Mouse (Mus musculus): ENCODE measurements around the gene Lrig2.

DNA sequence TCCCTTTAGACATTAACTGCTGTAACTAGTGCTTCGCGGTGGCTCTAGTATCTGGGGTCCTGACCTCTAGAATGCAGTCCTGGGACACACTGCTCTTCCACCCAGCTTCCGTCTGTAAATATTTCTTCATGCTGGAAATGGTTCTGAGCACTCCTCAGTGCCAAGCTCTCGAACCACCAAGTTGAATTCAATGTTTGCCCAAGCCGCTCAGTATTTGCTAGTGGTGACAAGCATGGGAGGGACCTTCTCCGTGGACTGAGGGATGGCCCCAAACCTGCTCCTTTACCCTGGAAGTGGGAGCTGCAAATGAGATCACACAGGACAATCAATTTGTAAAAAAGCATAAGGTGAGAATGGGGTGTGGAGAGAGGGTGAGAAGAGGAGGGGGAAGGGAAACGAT lies 70.3 kb downstream of the Lrig2 start:
- TF ChIP-seq CTCF (IDR thresholded peaks at IDR 0.05; ENCODE audit: extremely low read depth, insufficient read depth, low read length): no peak
- no peak for TF ChIP-seq POLR2A (IDR thresholded peaks at IDR 0.05; ENCODE audit: extremely low read depth, insufficient read depth, low read length)

All from cortical plate, adult 2 months (tissue).